Mouse (Mus musculus) embryo, embryonic 10.5 days (tissue): Measurements from ENCODE around the gene Fbn1.

Experiments used
- DNase-seq: peaks from one replicate; pipeline ENCODE4 v3.0.0-alpha.2; 2015; ENCODE audit warnings: low spot score

Gene Fbn1

DNA sequence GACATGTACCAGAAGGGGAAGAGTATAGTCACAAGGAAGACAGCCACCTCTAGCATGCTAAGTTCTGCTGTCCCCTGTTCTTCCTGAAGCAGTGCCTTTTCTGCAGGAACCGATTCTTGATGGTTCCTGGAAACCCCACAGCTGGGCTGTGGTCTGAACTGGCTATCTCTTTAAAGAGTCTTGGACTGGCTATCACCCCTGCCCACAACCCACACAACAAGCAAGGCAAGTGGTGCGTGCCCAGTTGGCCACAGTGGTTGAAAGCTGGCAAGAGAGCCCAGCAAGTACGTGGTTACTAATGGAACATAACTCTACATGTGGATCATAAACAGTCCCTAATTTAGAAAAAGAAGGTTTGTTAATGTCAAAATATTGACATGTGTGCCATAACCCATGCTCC, 170.6 kb downstream of the Fbn1 start:
- no peak for DNase-seq

GRCm38 (mm10) chr2:125335206-125335605, 172.6 kb downstream of the Fbn1 start:
- no peak for DNase-seq

DNA sequence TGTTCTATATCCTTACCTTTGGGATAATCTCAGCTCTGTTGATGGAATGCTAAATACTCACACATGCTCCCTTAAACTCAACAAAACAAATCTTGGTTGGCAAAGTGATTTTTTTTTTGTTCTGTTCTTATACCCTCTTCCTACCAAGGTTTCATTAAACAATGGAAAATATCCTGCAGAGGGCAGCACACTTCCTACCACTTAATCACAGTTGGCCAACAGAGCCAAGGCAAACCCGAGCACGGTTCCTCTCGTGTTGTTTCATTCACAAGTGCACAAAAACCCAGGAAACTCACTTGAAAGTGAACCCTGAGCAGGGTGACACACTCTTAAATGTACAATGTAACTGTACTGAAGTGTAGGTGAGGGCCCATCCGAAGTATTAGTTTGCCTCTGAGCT, 173.6 kb downstream of the Fbn1 start:
- no peak for DNase-seq

DNA sequence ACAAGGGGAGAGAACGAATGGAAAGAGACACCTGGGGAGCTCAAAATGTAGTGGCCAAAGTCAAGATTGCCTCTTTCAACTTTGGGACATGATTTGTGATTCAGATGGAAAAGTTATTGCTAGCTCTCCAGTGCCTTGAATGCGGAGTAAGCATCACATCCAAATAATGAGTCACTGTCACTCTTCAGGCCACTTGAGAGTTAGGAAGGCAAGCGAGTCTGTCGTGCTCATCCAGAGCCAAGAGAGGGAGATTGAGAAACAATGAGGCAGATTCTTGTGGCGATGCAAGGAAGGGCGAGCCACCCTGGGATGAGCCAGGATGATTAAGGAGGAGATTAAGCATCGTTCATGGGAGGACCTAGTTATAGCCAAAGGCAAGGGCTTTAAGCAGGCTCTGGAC, 176.2 kb downstream of the Fbn1 start:
- no peak for DNase-seq

DNA sequence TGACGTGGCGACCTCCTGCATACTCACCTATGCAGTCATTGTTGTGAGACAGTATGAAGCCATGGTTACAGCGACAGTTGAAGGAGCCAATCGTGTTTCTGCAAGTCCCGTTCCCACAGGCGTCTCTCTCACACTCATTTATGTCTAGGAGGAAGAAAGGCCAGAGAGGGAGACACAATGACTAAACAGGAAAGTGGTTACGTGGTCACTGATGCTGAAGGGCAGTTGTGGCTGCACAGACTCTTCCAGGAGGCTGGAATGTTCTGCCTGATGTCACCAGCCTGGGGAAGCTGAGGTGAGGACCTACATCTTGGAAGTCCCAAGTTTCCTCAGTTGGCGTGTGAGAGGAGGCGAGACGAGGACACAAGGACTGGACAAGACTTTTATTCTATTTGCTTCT, 177.3 kb downstream of the Fbn1 start:
- no peak for DNase-seq

DNA sequence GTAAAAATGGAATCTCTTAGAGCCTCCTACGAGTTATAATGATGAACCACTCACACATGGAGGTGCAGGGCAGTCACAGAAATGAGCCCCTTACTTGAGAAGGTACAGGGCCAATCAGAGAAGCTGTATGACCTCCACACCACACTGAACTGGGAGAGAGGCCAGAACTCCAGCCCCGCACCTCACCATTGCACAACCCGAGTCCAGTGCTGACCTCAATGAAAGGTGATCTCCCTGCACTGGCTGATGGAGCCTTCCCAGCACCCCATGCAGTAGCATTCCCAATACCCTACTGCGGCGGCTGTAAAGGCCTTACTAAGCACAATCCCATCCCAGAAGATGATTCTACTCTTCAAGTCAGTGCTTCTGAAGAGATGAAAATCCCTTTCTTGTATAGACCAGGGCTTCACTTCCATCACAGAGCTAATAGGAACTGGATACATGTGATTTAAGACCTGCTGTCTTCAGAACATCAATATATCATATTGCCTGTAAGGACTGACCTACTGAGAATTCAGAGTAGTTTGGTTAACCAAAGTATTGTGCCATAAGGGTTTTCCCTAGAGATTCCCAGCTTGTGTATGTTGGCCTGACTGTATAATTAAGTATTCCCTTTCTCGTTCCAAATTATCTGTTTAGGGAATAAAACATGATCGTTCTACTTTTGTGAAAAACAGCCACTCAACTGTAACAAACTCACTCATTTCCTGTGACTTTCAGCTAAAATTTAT, 182.5 kb downstream of the Fbn1 start:
- no peak for DNase-seq

DNA sequence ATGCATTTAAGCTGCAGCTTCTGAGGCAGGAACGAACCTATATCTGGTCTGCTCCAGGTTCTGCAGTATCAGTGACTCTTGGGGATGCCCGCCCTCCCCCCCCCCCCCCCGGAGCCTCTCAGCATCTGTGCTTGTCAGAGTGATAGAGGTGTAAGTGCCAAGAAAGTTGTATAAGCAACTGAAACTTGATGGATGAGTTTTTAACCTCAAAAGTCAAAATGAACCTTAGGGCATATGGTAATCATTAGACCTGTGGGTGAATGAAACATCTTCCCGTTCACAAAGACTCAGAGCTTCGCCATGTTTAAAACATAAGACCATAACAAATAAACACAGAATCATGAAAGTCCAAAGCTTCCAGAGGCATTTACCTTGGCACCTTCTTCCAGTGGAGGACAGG, 183.3 kb downstream of the Fbn1 start:
- no peak for DNase-seq

GRCm38 (mm10) chr2:125323347-125323746, 184.4 kb downstream of the Fbn1 start:
- peak; percentile 61 for DNase-seq

- DNase-seq, result no peak
These were observed 185.2 kb downstream of the Fbn1 start for GRCm38 (mm10) chr2:125322581-125322980.

GRCm38 (mm10) chr2:125321071-125321470, 186.7 kb downstream of the Fbn1 start:
- no peak for DNase-seq

- DNase-seq, result no peak
These were observed 188.1 kb downstream of the Fbn1 start for GRCm38 (mm10) chr2:125319651-125320050.

DNA sequence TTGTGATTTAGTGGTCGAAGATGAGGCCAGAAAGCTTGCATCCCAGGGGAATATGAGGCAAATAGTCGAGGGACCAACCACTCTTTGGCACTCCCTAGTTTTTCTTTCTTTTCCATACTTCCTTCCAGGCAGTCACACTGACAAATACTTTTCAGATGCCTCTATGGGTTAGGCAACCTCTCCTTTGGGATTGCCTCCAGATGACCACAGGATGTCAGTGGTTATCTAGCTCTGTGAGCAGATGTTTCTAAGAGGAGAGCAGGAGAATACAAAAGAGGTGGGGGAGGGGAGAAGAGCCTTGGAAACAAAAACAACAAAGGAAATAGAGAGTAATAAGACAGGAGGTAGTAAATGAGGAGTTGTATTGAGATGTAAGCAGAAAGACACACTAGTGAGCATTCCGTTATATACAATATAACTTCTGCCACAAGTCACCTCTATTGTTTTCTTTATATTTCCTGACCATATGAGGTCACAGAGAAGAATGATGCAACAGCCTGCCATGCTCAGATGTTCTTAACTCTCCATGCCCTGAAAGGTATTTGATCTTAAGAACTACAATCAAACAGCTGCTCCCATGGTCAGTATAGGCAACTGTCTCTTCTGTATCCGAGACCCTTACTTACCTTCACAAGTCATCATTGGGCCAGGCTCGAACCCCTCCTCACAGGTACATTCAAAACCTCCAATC, 189.3 kb downstream of the Fbn1 start:
- peak; percentile 48 for DNase-seq

DNA sequence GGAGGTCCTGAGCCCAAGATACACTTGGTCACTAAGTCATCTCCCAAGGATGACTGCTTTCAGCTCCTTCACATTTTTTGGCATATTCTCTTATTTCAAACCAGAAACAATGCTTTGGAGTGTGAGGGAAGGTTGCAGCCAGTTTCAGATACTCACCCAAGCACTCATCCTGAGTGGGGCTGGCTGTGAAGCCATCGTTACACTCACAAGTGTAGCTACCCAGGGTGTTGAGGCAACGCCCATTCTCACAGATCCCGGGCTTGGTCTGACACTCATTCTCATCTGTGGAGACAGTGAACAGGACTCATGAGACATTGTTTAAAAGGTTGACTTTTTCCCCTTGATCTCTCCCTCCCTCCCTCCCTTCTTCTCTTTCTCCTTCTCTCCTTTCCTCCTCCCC, 192.6 kb downstream of the Fbn1 start:
- DNase-seq, result no peak

GRCm38 (mm10) chr2:125314169-125314925, 193.4 kb downstream of the Fbn1 start:
- no peak for DNase-seq

- DNase-seq, result no peak
These were observed 198.1 kb downstream of the Fbn1 start for GRCm38 (mm10) chr2:125309710-125310109.

GRCm38 (mm10) chr2:125305671-125306070, 202.1 kb downstream of the Fbn1 start:
- DNase-seq, result no peak

DNA sequence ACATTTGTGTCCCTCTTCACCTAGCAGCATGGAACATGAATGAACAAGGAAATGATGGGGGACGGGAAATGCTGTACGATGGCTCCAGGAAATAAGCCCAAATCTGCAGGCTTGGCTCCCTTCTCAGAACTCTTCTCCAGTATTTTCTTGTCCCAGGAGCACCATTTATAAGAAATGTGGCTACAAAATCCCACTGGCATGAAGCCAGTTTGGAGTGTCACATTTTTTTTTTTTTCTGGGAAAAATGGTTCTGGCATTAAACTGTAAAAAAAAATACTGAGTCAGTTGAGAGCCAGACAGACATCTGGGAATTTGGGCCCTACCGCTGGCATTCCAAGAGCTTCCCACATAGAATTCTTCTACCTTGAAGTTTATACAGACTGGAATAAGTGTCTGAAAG, 203.0 kb downstream of the Fbn1 start:
- DNase-seq, result no peak

- DNase-seq, result no peak
These were observed 203.9 kb downstream of the Fbn1 start for GRCm38 (mm10) chr2:125303764-125304384.

- no peak for DNase-seq
These were observed 205.2 kb downstream of the Fbn1 start for GRCm38 (mm10) chr2:125302625-125302924.

GRCm38 (mm10) chr2:125301877-125302624, 205.7 kb downstream of the Fbn1 start:
- no peak for DNase-seq

DNA sequence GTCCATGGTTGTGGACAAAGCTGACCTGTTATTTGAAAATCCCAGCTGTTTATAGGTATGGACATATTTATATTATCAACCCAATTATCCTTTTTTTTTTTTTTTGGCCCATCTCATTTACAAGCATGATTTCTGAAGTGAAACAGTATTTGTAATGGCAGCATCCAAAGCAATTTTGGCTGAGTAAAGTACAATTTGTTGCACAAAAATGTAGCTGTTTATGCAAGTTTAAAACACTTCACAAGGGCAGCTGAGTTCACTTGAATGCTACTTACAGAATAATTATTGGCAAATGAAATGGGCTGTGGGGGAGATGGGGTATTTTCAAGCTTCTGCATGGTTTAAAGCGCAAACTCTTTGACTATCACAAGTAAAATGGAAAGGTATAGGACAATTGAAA, 209.0 kb downstream of the Fbn1 start:
- no peak for DNase-seq

GRCm38 (mm10) chr2:125295526-125295925, 212.3 kb downstream of the Fbn1 start:
- DNase-seq, result no peak
